Mouse (Mus musculus): ENCODE data around the gene Kbtbd8. TPM values are rescaled to one million over a fixed set of nuclear protein-coding genes. Genes with fewer than 3 reads are reported as not detected.

Kbtbd8 gene
- polyA plus RNA-seq, 1 experiment from 2014 or later = 3.6 TPM

Other genes starting within 250 kb of the Kbtbd8 start
- not detected in 2 replicates for gene Gm10234, start 204.9 kb downstream of the Kbtbd8 start, polyA plus RNA-seq (2015; fragmentation: Nextera tagmentation; extraction: Ambion mirVana)